Mouse (Mus musculus) midbrain, embryonic 11.5 days (tissue): Measurements from ENCODE around the gene Swi5. TPM values are rescaled to one million over a fixed set of nuclear protein-coding genes. Genes with fewer than 3 reads are reported as not detected.

Source experiments
- ATAC-seq: fragments of 200-750 bp; cut with Nextera tagmentation; 2 replicates; pipeline ENCODE4 v1.8.0; 2017; ENCODE audit warnings: moderate TSS enrichment, moderate library complexity; ENCODE audit not compliant: low FRiP score
- DNase-seq: peaks from one replicate; pipeline ENCODE4 v3.0.0; 2015; ENCODE audit warnings: low spot score; ENCODE audit errors: missing footprints
- H3K27ac ChIP-seq: fragments of 300-500 bp; sonication (generic); 2 replicates; pipeline ENCODE4 v1.5.1; 2014; ENCODE audit warnings: low read depth, low read length
- H3K27me3 ChIP-seq: fragments of 300-500 bp; sonication (generic); 2 replicates; pipeline ENCODE4 v1.6.1; 2014; ENCODE audit warnings: mild to moderate bottlenecking, low read length, moderate library complexity, mixed read lengths; ENCODE audit not compliant: control insufficient read depth, insufficient read depth
- H3K36me3 ChIP-seq: fragments of 300-500 bp; sonication (generic); 2 replicates; pipeline ENCODE4 v1.6.1; 2014; ENCODE audit warnings: mild to moderate bottlenecking, low read length, moderate library complexity, mixed read lengths; ENCODE audit not compliant: control insufficient read depth, insufficient read depth
- H3K4me1 ChIP-seq: fragments of 300-500 bp; sonication (generic); 2 replicates; pipeline ENCODE4 v1.6.1; 2014; ENCODE audit warnings: low read length; ENCODE audit not compliant: control insufficient read depth, insufficient read depth
- H3K4me2 ChIP-seq: fragments of 300-500 bp; sonication (generic); 2 replicates; pipeline ENCODE4 v1.6.1; 2014; ENCODE audit warnings: mild to moderate bottlenecking, moderate library complexity
- H3K4me3 ChIP-seq: fragments of 300-500 bp; sonication (generic); 2 replicates; pipeline ENCODE4 v1.5.1; 2014; ENCODE audit warnings: low read depth, low read length
- H3K9ac ChIP-seq: fragments of 300-500 bp; sonication (generic); 2 replicates; pipeline ENCODE4 v1.6.1; 2014; ENCODE audit warnings: low read length
- H3K9me3 ChIP-seq: fragments of 300-500 bp; sonication (generic); 2 replicates; pipeline ENCODE4 v1.6.1; 2016; ENCODE audit warnings: low read length; ENCODE audit not compliant: control insufficient read depth
- WGBS: fragments of 180-500 bp; shearing (Covaris S2); extraction: QIAGEN DNeasy Blood & Tissue Kit; methylation state at CpG from one replicate; pipeline ENCODE4 v1.1.7; 2014; 5-methylcytosine and 5-hydroxymethylcytosine counted together
- polyA plus RNA-seq: library from polyadenylated mRNA; unstranded; fragments of >200 nt; fragmentation: Nextera tagmentation; extraction: Ambion mirVana; gene quantifications from 2 replicates; pipeline ENCODE4 v1.2.1, GENCODE M21; 2014

Gene Swi5
- polyA plus RNA-seq, 1 experiment from 2014 or later, result 417 TPM

DNA sequence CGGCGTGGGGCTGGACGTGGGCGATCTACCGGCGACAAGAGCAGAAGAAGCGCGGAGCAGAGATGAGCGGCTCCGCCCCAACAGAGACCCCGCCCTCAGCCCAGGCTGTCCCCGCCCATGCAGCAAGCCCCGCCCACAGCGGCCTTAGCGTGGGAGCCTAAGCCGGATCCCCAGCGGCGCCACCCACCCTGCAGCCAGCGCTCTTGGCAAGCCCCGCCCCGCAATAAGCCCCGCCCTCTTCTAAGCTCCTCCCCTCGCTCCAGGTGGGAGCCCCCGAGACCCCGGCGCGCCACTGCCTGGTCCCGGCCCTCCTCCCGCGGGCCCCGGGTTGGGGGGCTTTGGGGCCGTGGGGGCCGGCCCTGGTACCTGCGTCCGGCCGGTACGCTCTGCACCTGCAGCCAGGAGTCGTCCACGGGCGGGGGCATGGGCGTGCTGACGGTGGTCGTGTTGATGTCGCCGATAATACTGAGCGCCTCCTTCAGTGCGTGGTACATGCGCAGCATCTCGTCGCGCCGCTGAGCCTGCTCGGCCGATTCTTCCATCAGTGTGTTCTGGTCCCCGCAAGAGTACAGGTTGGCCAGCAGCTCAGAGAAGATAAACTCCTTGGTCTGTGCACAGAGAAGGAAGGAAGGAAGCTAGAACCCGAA is 24.6 kb upstream of the Swi5 start:
- ATAC-seq, result peak; percentile 87
- peak; percentile 99 for DNase-seq
- peak overlapping the region; percentile 61 for H3K4me3 ChIP-seq
- H3K36me3 ChIP-seq, result peaks cover 2% of the 10 kb centered on the region; the same call in 1 of the 2 replicates
- no peak overlapping the region for H3K27ac ChIP-seq
- WGBS, result under 1% methylated on average over 43 of the region's 56 CpGs
- H3K27me3 ChIP-seq, result peaks cover 3% of the 10 kb centered on the region
- no peaks in the 10 kb centered on the region for H3K9me3 ChIP-seq
- peaks cover 19% of the 10 kb centered on the region for H3K4me1 ChIP-seq
- H3K9ac ChIP-seq, result peak overlapping the region; percentile 73
- H3K4me2 ChIP-seq, result peak overlapping the region; percentile 100

DNA sequence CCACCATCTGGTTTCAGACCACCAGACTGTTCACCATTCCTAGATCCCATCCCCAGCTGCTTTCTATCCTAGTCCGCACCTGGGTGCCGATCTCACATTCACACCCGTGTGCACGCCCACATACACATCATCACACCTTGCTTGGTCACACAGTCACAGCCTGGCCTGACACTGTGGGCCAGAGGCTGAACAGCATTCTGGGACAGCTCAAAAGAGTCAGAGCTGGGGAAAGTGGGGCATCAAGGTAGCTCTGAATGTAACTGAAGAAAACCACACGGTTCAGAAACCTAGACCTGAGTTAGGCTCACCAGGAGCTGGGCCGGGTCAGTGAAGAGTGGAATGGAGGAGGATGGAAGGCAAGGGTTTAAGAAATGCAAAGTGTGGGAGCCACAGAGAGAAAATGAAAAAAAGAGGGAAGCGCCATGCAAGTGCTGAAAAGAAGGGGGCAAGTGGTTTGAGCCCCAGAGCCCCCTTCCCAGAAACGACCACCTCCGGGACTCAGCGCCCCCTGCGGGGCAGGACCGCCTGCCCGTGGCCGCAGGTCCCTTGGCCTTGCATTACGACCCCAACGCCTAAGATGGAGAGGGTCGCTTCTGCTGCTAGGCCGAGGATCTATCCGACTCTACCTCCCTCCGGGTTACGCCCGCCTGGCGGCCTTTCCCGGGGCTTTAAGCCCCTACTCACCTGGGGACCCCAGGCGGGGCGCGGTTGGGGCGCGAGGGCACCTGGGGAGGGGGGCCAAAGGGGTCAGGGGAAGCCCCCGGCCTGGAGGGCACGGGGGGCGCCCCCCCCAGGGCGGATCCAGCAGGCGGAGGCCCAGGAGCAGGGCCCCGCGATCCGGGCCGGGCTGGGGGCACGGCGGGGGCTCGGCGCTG is 23.8 kb upstream of the Swi5 start:
- Histone ChIP-seq H3K4me1 (peaks cover 19% of the 10 kb centered on the region), H3K27ac (no peak overlapping the region), H3K9me3 (no peaks in the 10 kb centered on the region), H3K9ac (peak overlapping the region; percentile 73), H3K36me3 (peaks cover 2% of the 10 kb centered on the region; the same call in 1 of the 2 replicates), H3K27me3 (peaks cover 3% of the 10 kb centered on the region), H3K4me2 (peak overlapping the region; percentile 100), H3K4me3 (peak overlapping the region; percentile 61)
- peak; percentile 12; the same call in 1 of the 2 replicates for ATAC-seq
- peak; percentile 82 for DNase-seq
- WGBS, result 11% methylated on average over 30 of the region's 42 CpGs

DNA sequence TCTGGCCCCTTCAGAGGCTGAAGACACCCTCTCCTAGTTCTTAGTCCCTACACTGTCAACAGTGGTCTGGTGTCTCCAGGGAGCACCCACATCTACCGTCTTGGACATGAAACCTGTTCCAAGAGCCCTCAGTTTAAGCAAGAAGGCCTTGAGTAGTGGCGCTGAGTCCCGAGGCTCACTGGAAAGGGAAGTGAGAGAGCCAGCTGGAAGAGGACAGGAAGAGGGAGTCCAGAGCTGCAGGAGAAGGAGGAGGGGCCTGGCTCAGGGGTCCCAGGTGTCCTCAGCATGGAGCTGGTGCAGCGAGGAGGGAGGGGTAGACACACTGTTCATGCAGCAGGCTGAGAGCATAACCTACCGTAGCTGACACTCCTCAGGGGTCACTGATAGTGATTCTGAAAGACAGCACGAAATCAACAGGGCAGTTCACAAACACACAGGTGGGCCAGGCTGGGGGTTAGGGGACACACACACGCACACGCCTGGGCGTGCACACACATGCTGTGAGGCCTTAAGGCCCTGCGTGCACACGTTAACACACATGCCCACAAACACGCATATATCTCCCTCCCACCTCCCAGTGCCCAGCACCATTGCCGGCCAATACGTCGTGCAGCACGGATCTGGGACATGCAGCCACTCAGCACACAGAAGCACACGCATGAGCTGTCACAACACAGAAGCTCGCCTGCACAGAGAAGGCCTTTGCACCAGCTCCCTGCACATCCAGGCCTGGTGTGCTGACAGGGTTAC is 22.4 kb upstream of the Swi5 start:
- Histone ChIP-seq H3K27me3 (no peaks in the 10 kb centered on the region; the same call in none of the 2 replicates), H3K9me3 (no peaks in the 10 kb centered on the region)
- ATAC-seq, result no peak

DNA sequence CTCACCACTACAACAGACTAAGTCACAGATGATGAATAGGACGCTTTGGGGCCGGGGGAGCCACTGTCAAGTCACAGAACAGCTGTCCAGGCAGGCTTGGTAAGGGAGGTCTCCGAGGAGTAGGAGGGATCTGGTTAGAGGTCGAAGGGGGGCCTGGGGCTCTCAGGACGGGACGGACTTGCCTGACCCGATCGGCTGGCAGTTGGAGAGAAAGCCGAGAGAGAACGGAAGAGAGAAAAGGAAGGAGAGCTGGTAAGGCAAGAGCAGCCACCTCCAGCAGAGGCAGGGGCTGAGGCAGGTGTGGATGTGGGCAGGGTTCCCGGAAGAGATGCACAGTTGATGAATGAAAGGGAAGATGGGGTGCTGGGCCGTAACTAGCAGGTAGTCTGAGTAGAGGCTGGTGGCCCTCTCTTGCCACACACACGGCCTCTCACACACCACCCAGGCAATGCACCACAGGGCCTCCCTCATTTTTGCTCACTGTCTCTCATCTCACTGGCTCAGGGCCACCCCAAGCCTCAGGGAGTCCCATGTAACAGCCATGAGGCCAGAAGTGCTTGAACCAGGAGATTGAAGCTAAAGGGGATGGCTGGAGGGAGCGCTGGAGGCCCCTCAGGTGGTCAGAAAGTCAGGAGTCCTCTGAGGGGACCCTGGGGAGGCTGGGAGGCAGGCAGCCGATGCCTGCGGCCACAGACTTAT is 21.1 kb upstream of the Swi5 start:
- peak; percentile 65 for DNase-seq
- Histone ChIP-seq H3K4me3 (no peak overlapping the region), H3K36me3 (peaks cover 18% of the 10 kb centered on the region), H3K4me1 (peaks cover 12% of the 10 kb centered on the region), H3K4me2 (no peak overlapping the region), H3K9ac (no peak overlapping the region), H3K27me3 (no peaks in the 10 kb centered on the region; the same call in none of the 2 replicates), H3K27ac (no peak overlapping the region), H3K9me3 (no peaks in the 10 kb centered on the region)
- 84% methylated on average over 16 of the region's 16 CpGs for WGBS
- no peak for ATAC-seq

More for the DNA sequence above, 22.4 kb upstream of the Swi5 start:
- H3K4me3 ChIP-seq, result no peak overlapping the region
- no peak overlapping the region for H3K4me2 ChIP-seq
- WGBS, result 88% methylated on average over 18 of the region's 18 CpGs
- H3K36me3 ChIP-seq, result peaks cover 12% of the 10 kb centered on the region
- no peak overlapping the region for H3K27ac ChIP-seq
- H3K4me1 ChIP-seq, result peaks cover 12% of the 10 kb centered on the region
- peak; percentile 81 for DNase-seq
- H3K9ac ChIP-seq, result no peak overlapping the region; the same call in 1 of the 2 replicates

DNA sequence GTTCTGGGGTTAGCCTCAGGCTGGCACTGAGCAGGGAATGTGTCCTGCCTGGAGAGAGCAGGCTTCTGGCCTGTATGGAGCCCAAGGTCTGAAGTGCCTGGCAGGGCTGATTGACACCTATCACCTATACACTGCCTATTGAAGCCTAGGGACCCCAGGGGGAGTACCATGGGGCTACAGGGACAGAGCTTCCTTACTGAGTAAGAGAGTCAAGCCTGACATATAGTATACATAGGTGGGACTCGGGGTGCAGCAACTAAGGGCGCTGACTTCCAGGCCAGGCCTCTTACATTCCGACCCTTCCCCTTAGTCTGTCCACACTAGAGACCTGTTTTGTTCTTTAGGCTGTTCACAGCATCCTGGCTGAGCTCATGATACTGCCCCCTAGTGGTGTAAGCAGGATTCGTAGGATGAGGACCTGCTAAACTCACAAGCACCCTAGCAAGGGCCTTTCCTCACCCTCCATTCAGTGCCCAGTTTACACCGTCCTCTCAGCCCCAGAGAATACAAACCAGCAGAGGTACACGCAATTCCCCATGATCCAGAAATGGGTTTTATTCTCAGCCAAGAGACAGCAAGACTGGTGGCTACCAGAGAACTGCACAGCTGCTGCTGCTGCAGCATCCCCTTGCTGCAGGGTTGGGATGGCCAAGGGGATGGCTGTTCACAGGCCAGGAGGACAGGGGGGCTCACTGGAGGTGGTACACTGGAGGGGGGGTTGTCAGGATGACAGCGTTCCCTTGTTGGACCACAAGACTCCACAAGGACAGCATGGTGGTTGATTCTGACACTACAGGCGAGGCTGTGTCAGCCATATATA is 20.3 kb upstream of the Swi5 start:
- DNase-seq (peak; percentile 96), ATAC-seq (no peak)
- Histone ChIP-seq H3K27ac (no peak overlapping the region), H3K4me1 (peaks cover 12% of the 10 kb centered on the region), H3K9me3 (no peaks in the 10 kb centered on the region), H3K9ac (no peak overlapping the region), H3K4me3 (no peak overlapping the region), H3K36me3 (peaks cover 21% of the 10 kb centered on the region), H3K27me3 (no peaks in the 10 kb centered on the region; the same call in none of the 2 replicates), H3K4me2 (no peak overlapping the region)
- WGBS, result 46% methylated on average over 8 of the region's 8 CpGs

DNA sequence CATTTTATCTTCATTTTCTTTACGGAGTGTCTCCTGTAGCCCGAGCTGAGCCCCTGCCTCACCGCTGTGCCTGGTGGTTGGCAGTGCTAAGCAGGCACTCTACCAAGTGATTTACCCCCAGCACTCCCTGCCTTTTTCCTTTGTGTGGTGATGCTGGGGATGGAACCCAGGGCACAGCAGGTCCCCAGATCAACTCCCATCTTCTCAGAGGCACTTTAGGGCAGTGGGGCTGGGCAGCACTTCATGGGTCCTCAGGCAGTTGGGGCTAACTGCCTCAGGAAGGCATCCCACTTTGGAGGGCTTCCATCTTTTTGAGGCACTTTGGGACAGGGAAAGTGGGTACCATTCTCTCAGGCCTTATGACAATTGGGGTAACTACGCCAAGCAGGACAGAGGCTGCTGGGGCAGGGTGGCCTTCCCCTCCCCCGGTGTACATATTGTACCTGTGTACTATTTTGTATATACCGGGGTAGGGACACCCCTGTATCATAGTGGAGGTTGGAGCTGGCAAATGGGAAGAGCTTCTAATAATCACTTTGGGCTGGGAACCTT is 19.4 kb upstream of the Swi5 start:
- DNase-seq (peak; percentile 35), ATAC-seq (no peak)
- WGBS, result 88% methylated on average over 6 of the region's 6 CpGs
- no peak overlapping the region for H3K4me2 ChIP-seq
- no peak overlapping the region for H3K4me3 ChIP-seq
- peaks cover 23% of the 10 kb centered on the region for H3K36me3 ChIP-seq
- H3K27me3 ChIP-seq, result no peaks in the 10 kb centered on the region; the same call in none of the 2 replicates
- H3K27ac ChIP-seq, result no peak overlapping the region
- no peaks in the 10 kb centered on the region for H3K9me3 ChIP-seq
- peaks cover 9% of the 10 kb centered on the region for H3K4me1 ChIP-seq
- H3K9ac ChIP-seq, result no peak overlapping the region

DNA sequence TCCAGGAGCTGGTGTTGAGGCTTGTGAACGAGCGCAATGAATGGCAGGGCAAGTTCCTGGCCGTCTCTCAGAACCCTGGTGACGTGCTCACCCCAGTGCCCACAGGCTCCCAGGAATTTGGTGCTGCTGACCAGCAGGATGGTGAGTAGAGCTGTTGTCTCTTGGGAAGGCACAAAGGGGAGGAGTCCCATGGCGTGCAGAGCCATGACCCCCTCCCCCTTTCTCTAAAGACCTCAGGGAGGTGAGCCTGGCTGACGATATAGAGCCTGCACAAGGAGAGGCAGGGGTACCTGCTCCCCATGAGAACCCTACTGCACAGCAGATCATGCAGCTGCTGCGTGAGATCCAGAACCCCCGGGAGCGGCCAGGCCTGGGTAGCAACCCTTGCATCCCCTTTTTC is 18.3 kb upstream of the Swi5 start:
- no peak overlapping the region for H3K4me3 ChIP-seq

More for the DNA sequence above, 18.3 kb upstream of the Swi5 start:
- Histone ChIP-seq H3K27ac (no peak overlapping the region), H3K9ac (no peak overlapping the region), H3K9me3 (no peaks in the 10 kb centered on the region), H3K36me3 (peaks cover 27% of the 10 kb centered on the region), H3K4me1 (no peaks in the 10 kb centered on the region), H3K4me2 (no peak overlapping the region), H3K27me3 (no peaks in the 10 kb centered on the region)
- 78% methylated on average over 9 of the region's 9 CpGs for WGBS
- DNase-seq (no peak), ATAC-seq (no peak)
